Mouse (Mus musculus) MEL (cell line): ENCODE results near the gene Pdpr. TPM values are rescaled to one million over a fixed set of nuclear protein-coding genes. Genes with fewer than 3 reads are reported as not detected.

ENCODE experiments used
- DNase-seq: peaks from one replicate; pipeline ENCODE4 v3.0.0; 2011; ENCODE audit warnings: low read depth, low spot score
- H3K27ac ChIP-seq: 2 replicates; pipeline ENCODE4 v1.5.1; 2012; ENCODE audit warnings: low read depth, mild to moderate bottlenecking, control low read depth, low read length, moderate library complexity; ENCODE audit not compliant: control insufficient read depth
- H3K27me3 ChIP-seq, 2 experiments: fragments of 150-350 bp in 1 of 2; sonication (generic) in 1 of 2; 2 replicates each; pipeline ENCODE4 v1.6.1; 2012; ENCODE audit warnings: low read length in 2 of 2, mild to moderate bottlenecking in 2 of 2, improper control_type of control experiment in 1 of 2, moderate library complexity in 1 of 2; ENCODE audit not compliant: insufficient read depth in 2 of 2, control insufficient read depth in 1 of 2
- H3K36me3 ChIP-seq, 2 experiments: 2 replicates each; pipeline ENCODE4 v1.6.1; 2012 to 2014; ENCODE audit warnings: low read length in 2 of 2, improper control_type of control experiment in 1 of 2, inconsistent platforms in 1 of 2, mild to moderate bottlenecking in 1 of 2; ENCODE audit not compliant: insufficient read depth in 2 of 2, control insufficient read depth in 1 of 2
- H3K4me1 ChIP-seq, 2 experiments: fragments of 150-350 bp in 1 of 2; sonication (generic) in 1 of 2; 2 replicates each; pipeline ENCODE4 v1.6.1; 2012; ENCODE audit warnings: low read length in 2 of 2, improper control_type of control experiment in 1 of 2, mild to moderate bottlenecking in 1 of 2; ENCODE audit not compliant: insufficient read depth in 2 of 2, control insufficient read depth in 1 of 2
- H3K4me3 ChIP-seq, 2 experiments: fragments of 150-350 bp in 1 of 2; sonication (generic) in 1 of 2; 2 replicates each; pipeline ENCODE4 v1.5.1; 2012; ENCODE audit warnings: low read depth in 2 of 2, low read length in 2 of 2, mild to moderate bottlenecking in 2 of 2, moderate library complexity in 2 of 2, control low read depth in 1 of 2, improper control_type of control experiment in 1 of 2; ENCODE audit not compliant: control insufficient read depth in 1 of 2, insufficient read depth in 1 of 2
- H3K79me2 ChIP-seq: 2 replicates; pipeline ENCODE4 v1.6.1; 2012; ENCODE audit warnings: mild to moderate bottlenecking, low read length, moderate library complexity; ENCODE audit not compliant: control insufficient read depth, poor library complexity, insufficient read depth
- H3K9ac ChIP-seq: 2 replicates; pipeline ENCODE4 v1.6.1; 2012; ENCODE audit warnings: low read depth, mild to moderate bottlenecking, control low read depth, low read length, moderate library complexity; ENCODE audit not compliant: control insufficient read depth, poor library complexity, severe bottlenecking
- H3K9me3 ChIP-seq: fragments of 150-350 bp; sonication (generic); replicated peaks from 2 replicates; pipeline ENCODE4 v1.6.1; 2012; ENCODE audit warnings: mild to moderate bottlenecking, low read length, improper control_type of control experiment, moderate library complexity; ENCODE audit not compliant: insufficient read depth
- CHD2 ChIP-seq: IDR thresholded peaks from 2 replicates; pipeline ENCODE4 v1.6.1; 2011; ENCODE audit warnings: low read length, improper control_type of control experiment
- E2F4 ChIP-seq: IDR thresholded peaks from 2 replicates; pipeline ENCODE4 v1.6.1; 2011; ENCODE audit warnings: low read depth, low read length, improper control_type of control experiment, borderline replicate concordance
- ELF1 ChIP-seq: IDR thresholded peaks from 2 replicates; pipeline ENCODE4 v1.6.1; 2014; ENCODE audit warnings: low read depth, mild to moderate bottlenecking, inconsistent platforms, low read length, improper control_type of control experiment, moderate library complexity
- ETS1 ChIP-seq: IDR thresholded peaks from 2 replicates; pipeline ENCODE4 v1.6.1; 2012; ENCODE audit warnings: low read depth, mild to moderate bottlenecking, inconsistent platforms, low read length, improper control_type of control experiment, moderate library complexity
- GABPA ChIP-seq: IDR thresholded peaks from 2 replicates; pipeline ENCODE4 v1.6.1; 2012; ENCODE audit warnings: low read depth, mild to moderate bottlenecking, inconsistent platforms, low read length, improper control_type of control experiment, moderate library complexity
- HCFC1 ChIP-seq: IDR thresholded peaks from 2 replicates; pipeline ENCODE4 v1.6.1; 2012; ENCODE audit warnings: low read depth, mild to moderate bottlenecking, inconsistent platforms, low read length, improper control_type of control experiment, moderate library complexity
- JUND ChIP-seq: IDR thresholded peaks from 2 replicates; pipeline ENCODE4 v1.6.1; 2011; ENCODE audit warnings: low read depth, mild to moderate bottlenecking, improper control_type of control experiment, low read length
- KAT2A ChIP-seq: conservative IDR thresholded peaks from 2 replicates; pipeline ENCODE4 v1.6.1; 2012; ENCODE audit warnings: low read depth, low read length, improper control_type of control experiment, inconsistent platforms
- MAFK ChIP-seq: IDR thresholded peaks from 2 replicates; pipeline ENCODE4 v1.6.1; 2011; ENCODE audit warnings: low read depth, mild to moderate bottlenecking, low read length, improper control_type of control experiment, borderline replicate concordance
- MAX ChIP-seq: IDR thresholded peaks from 2 replicates; pipeline ENCODE4 v1.6.1; 2011; ENCODE audit warnings: low read length, improper control_type of control experiment
- MAZ ChIP-seq: IDR thresholded peaks from 2 replicates; pipeline ENCODE4 v1.6.1; 2012; ENCODE audit warnings: low read depth, mild to moderate bottlenecking, inconsistent platforms, low read length, improper control_type of control experiment
- MEF2A ChIP-seq: IDR thresholded peaks from 2 replicates; pipeline ENCODE4 v1.6.1; 2014; ENCODE audit warnings: low read depth, mild to moderate bottlenecking, inconsistent platforms, low read length, improper control_type of control experiment; ENCODE audit not compliant: poor library complexity, insufficient replicate concordance, severe bottlenecking; ENCODE audit errors: extremely low read depth
- MXI1 ChIP-seq: IDR thresholded peaks from 2 replicates; pipeline ENCODE4 v1.6.1; 2011; ENCODE audit warnings: mild to moderate bottlenecking, low read depth, low read length, improper control_type of control experiment
- MYB ChIP-seq: IDR thresholded peaks from 2 replicates; pipeline ENCODE4 v1.6.1; 2011; ENCODE audit warnings: mild to moderate bottlenecking, low read depth, low read length, improper control_type of control experiment
- MYC ChIP-seq: IDR thresholded peaks from 2 replicates; pipeline ENCODE4 v1.6.1; 2011; ENCODE audit warnings: low read depth, mild to moderate bottlenecking, low read length, improper control_type of control experiment, moderate library complexity
- POLR2AphosphoS2 ChIP-seq: IDR thresholded peaks from 2 replicates; pipeline ENCODE4 v1.6.1; 2011; ENCODE audit warnings: low read length, improper control_type of control experiment
- SIN3A ChIP-seq: IDR thresholded peaks from 2 replicates; pipeline ENCODE4 v1.6.1; 2012; ENCODE audit warnings: low read length, improper control_type of control experiment, inconsistent platforms
- SMC3 ChIP-seq: IDR thresholded peaks from 2 replicates; pipeline ENCODE4 v1.6.1; 2011; ENCODE audit warnings: low read depth, low read length, improper control_type of control experiment
- TBP ChIP-seq: IDR thresholded peaks from 2 replicates; pipeline ENCODE4 v1.8.0; 2011; ENCODE audit warnings: low read depth, low read length, improper control_type of control experiment
- UBTF ChIP-seq: IDR thresholded peaks from 2 replicates; pipeline ENCODE4 v1.6.1; 2012; ENCODE audit warnings: low read depth, mild to moderate bottlenecking, inconsistent platforms, low read length, improper control_type of control experiment, moderate library complexity, borderline replicate concordance; ENCODE audit not compliant: insufficient read depth
- USF2 ChIP-seq, 2 experiments: IDR thresholded peaks; 2 replicates each; pipeline ENCODE4 v1.6.1; 2011 to 2012; ENCODE audit warnings: improper control_type of control experiment in 2 of 2, low read length in 2 of 2, borderline replicate concordance in 1 of 2, inconsistent platforms in 1 of 2, low read depth in 1 of 2, mild to moderate bottlenecking in 1 of 2; ENCODE audit not compliant: insufficient read depth in 1 of 2
- ZC3H11A ChIP-seq: IDR thresholded peaks from 2 replicates; pipeline ENCODE4 v1.6.1; 2012; ENCODE audit warnings: low read depth, mild to moderate bottlenecking, inconsistent platforms, low read length, improper control_type of control experiment
- ZKSCAN1 ChIP-seq: IDR thresholded peaks from 2 replicates; pipeline ENCODE4 v1.6.1; 2012; ENCODE audit warnings: low read depth, mild to moderate bottlenecking, inconsistent platforms, low read length, improper control_type of control experiment, moderate library complexity
- ZMIZ1 ChIP-seq: IDR thresholded peaks from 2 replicates; pipeline ENCODE4 v1.6.1; 2012; ENCODE audit warnings: low read depth, mild to moderate bottlenecking, inconsistent platforms, low read length, improper control_type of control experiment, moderate library complexity
- ZNF384 ChIP-seq: IDR thresholded peaks from 2 replicates; pipeline ENCODE4 v1.6.1; 2012; ENCODE audit warnings: low read depth, mild to moderate bottlenecking, inconsistent platforms, low read length, improper control_type of control experiment
- polyA plus RNA-seq, 2 experiments: library from polyadenylated mRNA; stranded (reverse) in 1 of 2; unstranded in 1 of 2; fragments of >175 nt in 1 of 2; fragments of >200 nt in 1 of 2; gene quantifications; 2 replicates each; pipeline versions ENCODE4 v1.2.1 to v1.2.4; 2012; ENCODE audit warnings: low replicate concordance in 2 of 2, low read depth in 1 of 2; ENCODE audit not compliant: insufficient read length in 2 of 2, insufficient read depth in 1 of 2, missing spikeins in 1 of 2
- total RNA-seq: library from RNA; depleted of rRNA; stranded (reverse); fragments of 300-350 nt; gene quantifications from 2 replicates; pipeline ENCODE4 v1.2.3, GENCODE M21; 2012

Gene Pdpr
- total and polyA plus RNA-seq, 3 experiments: 13.4 to 13.5 TPM; not detected in 1

DNA sequence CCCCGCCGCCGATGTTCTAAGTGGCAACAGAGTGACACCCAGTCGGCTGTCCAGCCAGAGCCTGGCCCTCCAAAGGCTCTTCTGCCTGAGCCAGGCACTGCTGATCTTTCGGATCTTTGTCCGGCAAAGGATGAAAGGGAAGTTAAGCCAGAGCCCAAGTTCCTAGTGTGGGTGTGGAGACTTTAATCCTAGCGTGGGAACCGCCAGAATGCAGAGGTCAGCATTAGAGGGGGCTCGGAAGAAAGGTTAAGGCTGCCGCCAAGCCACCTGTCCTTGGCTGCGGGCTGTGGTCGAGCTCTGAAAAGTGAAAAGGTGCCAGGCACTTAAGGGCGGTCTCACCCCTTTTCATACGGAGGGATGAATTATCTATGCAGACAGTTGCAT, 32.8 kb upstream of the Pdpr start:
- H3K36me3 ChIP-seq: peaks cover 0 to 26% of the 10 kb centered on the region in 2 experiments; a peak in 2 of 4 replicates
- H3K79me2 ChIP-seq: peaks cover 15% of the 10 kb centered on the region
- no peak overlapping the region for H3K27ac ChIP-seq
- H3K4me3 ChIP-seq: peak overlapping the region; percentile 55 to 85
- no peaks in the 10 kb centered on the region for H3K9me3 ChIP-seq
- peaks cover 4 to 35% of the 10 kb centered on the region in 2 experiments for H3K4me1 ChIP-seq
- no peak for DNase-seq
- H3K9ac ChIP-seq: peak overlapping the region; percentile 63
- TF ChIP-seq MAZ (0 out of 2 replicates have a peak, but pooled peaks have one; percentile 23), SMC3 (no peak)
- H3K27me3 ChIP-seq: no peaks in the 10 kb centered on the region

DNA sequence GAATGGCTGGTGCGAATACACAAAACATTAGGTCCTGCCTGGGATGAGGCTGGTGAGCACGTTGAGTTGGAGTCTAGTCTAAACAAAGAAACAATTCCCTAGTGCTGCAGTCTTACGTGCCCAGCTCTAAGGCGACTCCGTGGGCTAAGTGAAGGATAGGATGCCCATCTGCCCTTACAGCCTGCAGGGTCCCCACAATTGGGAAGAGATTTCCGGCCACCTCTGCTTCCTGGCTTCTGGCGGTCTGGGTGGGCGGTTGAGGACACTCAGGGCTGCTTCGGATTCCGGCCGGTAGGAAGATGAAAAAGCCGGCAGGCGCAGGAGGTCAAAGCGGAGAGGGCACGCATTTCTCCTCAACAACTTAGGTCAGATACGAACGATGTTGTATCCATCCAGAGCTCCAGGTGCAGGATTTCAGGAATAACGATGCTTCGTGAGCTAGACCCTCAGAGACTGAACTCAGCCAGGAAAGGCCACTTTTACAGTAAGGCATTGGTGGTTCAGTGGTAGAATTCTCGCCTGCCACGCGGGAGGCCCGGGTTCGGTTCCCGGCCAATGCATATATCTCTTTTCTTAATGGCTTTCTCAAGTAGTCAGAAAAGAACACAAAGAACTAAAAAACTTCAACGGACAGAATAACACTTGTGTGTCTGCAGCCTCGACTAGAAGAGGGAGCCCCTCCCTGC, 32.2 kb upstream of the Pdpr start:
- no peaks in the 10 kb centered on the region for H3K27me3 ChIP-seq
- H3K9me3 ChIP-seq: no peaks in the 10 kb centered on the region
- TF ChIP-seq SIN3A: peak; percentile 66
- no peak for TF ChIP-seq UBTF
- no peak for TF ChIP-seq ZMIZ1
- TF ChIP-seq MAX: no peak
- peak; percentile 68; the same call in 1 of the 2 replicates for TF ChIP-seq E2F4
- TF ChIP-seq KAT2A: peak; percentile 61; the same call in 1 of the 2 replicates
- TF ChIP-seq MXI1: no peak
- no peak for TF ChIP-seq CHD2
- no peak for TF ChIP-seq POLR2AphosphoS2
- peak; percentile 84 for TF ChIP-seq ELF1
- TF ChIP-seq SMC3: no peak
- no peak for TF ChIP-seq MEF2A
- TF ChIP-seq HCFC1: no peak
- no peak for TF ChIP-seq ZNF384
- TF ChIP-seq MAZ: no peak
- TF ChIP-seq ETS1: no peak
- TF ChIP-seq GABPA: no peak
- TF ChIP-seq JUND: no peak
- no peak for TF ChIP-seq MYB
- TF ChIP-seq MAFK: peak; percentile 99
- no peak for TF ChIP-seq MYC
- TF ChIP-seq ZC3H11A: no peak
- no peak for TF ChIP-seq USF2 (IDR thresholded peaks at IDR 0.05; ENCODE audit: borderline replicate concordance in 1 of 2, insufficient read depth in 1 of 2, low read depth in 1 of 2, low read length in 2 of 2)
- TF ChIP-seq TBP: peak; percentile 100
- TF ChIP-seq ZKSCAN1: no peak
- H3K36me3 ChIP-seq: peaks cover 0 to 26% of the 10 kb centered on the region in 2 experiments; a peak in 2 of 4 replicates
- H3K4me3 ChIP-seq: peak overlapping the region; percentile 55 to 85
- H3K27ac ChIP-seq: no peak overlapping the region
- H3K79me2 ChIP-seq: peaks cover 10% of the 10 kb centered on the region
- peak; percentile 85 for DNase-seq
- H3K9ac ChIP-seq: peak overlapping the region; percentile 63
- peaks cover 4 to 35% of the 10 kb centered on the region in 2 experiments for H3K4me1 ChIP-seq
